Mouse (Mus musculus) intestine, embryonic 14.5 days (tissue): ENCODE data around the gene Tpr. TPM values are rescaled to one million over a fixed set of nuclear protein-coding genes. Genes with fewer than 3 reads are reported as not detected.
A peak's percentile ranks its signal among the peaks of the same experiment; 100 is the strongest.

Source experiments
- ATAC-seq: fragments of 200-750 bp; cut with Nextera tagmentation; replicated peaks from 2 replicates; pipeline ENCODE4 v1.8.0; 2017; ENCODE audit warnings: low read depth, moderate number of reproducible peaks, moderate TSS enrichment, moderate library complexity; ENCODE audit not compliant: low FRiP score, low TSS enrichment
- DNase-seq: peaks from one replicate; pipeline ENCODE4 v3.0.0-alpha.2; 2018; ENCODE audit warnings: low spot score
- H3K27ac ChIP-seq: fragments of 300-500 bp; sonication (generic); 2 replicates; pipeline ENCODE4 v1.5.1; 2014; ENCODE audit warnings: low read depth, mild to moderate bottlenecking, control low read depth
- H3K27me3 ChIP-seq: fragments of 300-500 bp; sonication (generic); replicated peaks from 2 replicates; pipeline ENCODE4 v1.6.1; 2014; ENCODE audit warnings: low read length, control low read depth; ENCODE audit not compliant: control insufficient read depth, insufficient read depth
- H3K36me3 ChIP-seq: fragments of 300-500 bp; sonication (generic); 2 replicates; pipeline ENCODE4 v1.6.1; 2014; ENCODE audit warnings: low read length, control low read depth; ENCODE audit not compliant: control insufficient read depth, insufficient read depth
- H3K4me1 ChIP-seq: fragments of 300-500 bp; sonication (generic); replicated peaks from 2 replicates; pipeline ENCODE4 v1.6.1; 2014; ENCODE audit warnings: low read length, control low read depth, mixed read lengths; ENCODE audit not compliant: control insufficient read depth, insufficient read depth
- H3K4me2 ChIP-seq: fragments of 300-500 bp; sonication (generic); 2 replicates; pipeline ENCODE4 v1.6.1; 2014; ENCODE audit warnings: low read length
- H3K4me3 ChIP-seq: fragments of 300-500 bp; sonication (generic); 2 replicates; pipeline ENCODE4 v1.5.1; 2014; ENCODE audit warnings: low read depth, low read length, control low read depth, mixed read lengths
- H3K9ac ChIP-seq: fragments of 300-500 bp; sonication (generic); 2 replicates; pipeline ENCODE4 v1.6.1; 2014; ENCODE audit warnings: mild to moderate bottlenecking, low read length
- H3K9me3 ChIP-seq: fragments of 300-500 bp; sonication (generic); 2 replicates; pipeline ENCODE4 v1.6.1; 2016; ENCODE audit warnings: low read length, control low read depth; ENCODE audit not compliant: control insufficient read depth
- WGBS: fragments of 180-500 bp; shearing (Covaris S2); extraction: QIAGEN DNeasy Blood & Tissue Kit; methylation state at CpG from one replicate; pipeline ENCODE4 v1.1.7; 2014; 5-methylcytosine and 5-hydroxymethylcytosine counted together
- polyA plus RNA-seq: library from polyadenylated mRNA; unstranded; fragments of >200 nt; fragmentation: Nextera tagmentation; extraction: Ambion mirVana; gene quantifications from 2 replicates; pipeline ENCODE4 v1.2.1, GENCODE M21; 2014

Gene Tpr
- polyA plus RNA-seq = 163 and 166 TPM in 2 replicates

- Histone ChIP-seq H3K9me3 (no peaks in the 10 kb centered on the region), H3K27me3 (no peaks in the 10 kb centered on the region), H3K9ac (peak within 1 kb of the TSS; percentile 90), H3K27ac (peak within 1 kb of the TSS; percentile 89), H3K36me3 (peaks cover 52% of the 10 kb centered on the region), H3K4me3 (peak within 1 kb of the TSS; percentile 84), H3K4me1 (no peaks in the 10 kb centered on the region), H3K4me2 (peak within 1 kb of the TSS; percentile 72)
- ATAC-seq = peak; percentile 98
- WGBS = under 1% methylated on average over 66 of the region's 76 CpGs
- peak; percentile 99 for DNase-seq
Observed at GRCm38 (mm10) chr1:150392638-150393487, at the start of gene Tpr, which contains the start of gene Odr4. Gene Tpr, plus strand, starts transcription at chr1:150392838. Gene Odr4, minus strand, starts transcription at chr1:150393080.

DNA sequence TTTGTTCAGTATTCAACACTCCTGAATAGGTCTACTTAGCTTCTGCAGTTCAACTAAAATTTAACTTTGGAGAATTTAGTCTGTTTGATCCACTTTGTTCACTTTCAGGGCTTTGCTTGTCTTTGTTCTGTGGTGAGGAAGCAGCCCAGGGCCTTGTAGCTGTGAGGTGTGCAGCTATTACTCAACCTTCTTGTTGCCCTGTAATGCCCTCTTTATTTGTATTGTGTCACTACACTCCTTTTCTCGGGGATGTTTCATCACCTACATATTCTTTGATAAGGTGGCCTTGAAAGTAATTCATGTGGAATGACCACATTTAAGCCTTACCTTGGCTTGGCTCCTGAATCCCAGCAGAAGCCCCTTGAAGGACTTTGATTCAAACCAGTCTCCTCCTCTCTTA lies 31.8 kb upstream of the Tpr start:
- no peaks in the 10 kb centered on the region for H3K9me3 ChIP-seq
- H3K27me3 ChIP-seq = no peaks in the 10 kb centered on the region
- no peak overlapping the region for H3K4me2 ChIP-seq
- no peak for ATAC-seq
- H3K4me3 ChIP-seq = no peak overlapping the region
- no peak for DNase-seq
- H3K27ac ChIP-seq = no peak overlapping the region
- 86% methylated on average over 1 of the region's 1 CpGs for WGBS
- no peaks in the 10 kb centered on the region for H3K4me1 ChIP-seq
- H3K36me3 ChIP-seq = peaks cover 32% of the 10 kb centered on the region
- H3K9ac ChIP-seq = no peak overlapping the region

GRCm38 (mm10) chr1:150372895-150373294 lies 19.7 kb upstream of the Tpr start:
- no peak for ATAC-seq
- Histone ChIP-seq H3K9ac (no peak overlapping the region), H3K4me1 (no peaks in the 10 kb centered on the region), H3K9me3 (no peaks in the 10 kb centered on the region), H3K27me3 (no peaks in the 10 kb centered on the region), H3K36me3 (peaks cover 12% of the 10 kb centered on the region; the same call in 1 of the 2 replicates), H3K4me2 (no peak overlapping the region), H3K27ac (no peak overlapping the region), H3K4me3 (no peak overlapping the region)
- no peak for DNase-seq
- 78% methylated on average over 3 of the region's 3 CpGs for WGBS

DNA sequence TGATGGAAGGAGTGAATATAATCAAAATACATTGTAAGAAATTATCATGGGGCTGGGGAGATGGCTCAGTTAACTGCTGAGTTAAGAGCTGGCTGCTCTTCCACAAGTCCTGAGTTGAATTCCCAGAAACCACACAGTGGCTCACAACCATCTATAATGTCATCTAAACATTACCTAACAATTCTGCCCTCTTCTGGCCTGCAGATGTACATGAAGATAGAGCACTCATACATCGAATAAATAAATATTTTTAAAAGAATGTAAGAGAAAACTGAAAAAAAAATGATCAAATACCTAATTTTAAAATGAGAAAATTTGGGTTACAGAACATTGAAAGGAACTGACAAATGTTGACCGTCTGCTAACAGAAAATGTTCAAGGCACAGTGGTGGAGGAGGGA lies 18.4 kb upstream of the Tpr start:
- Histone ChIP-seq H3K27me3 (no peaks in the 10 kb centered on the region), H3K4me1 (no peaks in the 10 kb centered on the region), H3K9me3 (no peaks in the 10 kb centered on the region), H3K27ac (no peak overlapping the region), H3K4me3 (no peak overlapping the region), H3K9ac (no peak overlapping the region), H3K36me3 (peaks cover 18% of the 10 kb centered on the region), H3K4me2 (no peak overlapping the region)
- 87% methylated on average over 2 of the region's 2 CpGs for WGBS
- DNase-seq (no peak), ATAC-seq (no peak)

DNA sequence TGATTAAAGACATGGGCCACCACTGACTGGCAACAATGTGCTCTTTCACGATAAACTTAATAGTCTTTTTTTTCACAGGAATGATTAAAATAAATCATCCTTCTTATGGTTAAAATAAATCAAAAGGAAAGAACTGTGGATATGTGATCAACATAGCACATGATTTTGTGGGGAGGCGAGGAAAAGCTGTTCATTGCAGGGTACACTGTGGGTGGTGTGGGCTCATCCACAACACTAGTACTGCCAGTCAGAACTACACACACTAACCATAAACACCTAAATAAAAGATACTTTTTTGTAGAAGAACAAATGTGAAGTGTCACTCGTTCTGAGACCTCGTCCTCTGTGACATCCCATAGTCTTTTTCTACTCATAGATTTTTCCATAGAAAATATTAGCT lies 8.5 kb upstream of the Tpr start:
- ATAC-seq (no peak), DNase-seq (no peak)

GRCm38 (mm10) chr1:150387572-150387971 lies 5.1 kb upstream of the Tpr start:
- DNase-seq (no peak), ATAC-seq (no peak)
- Histone ChIP-seq H3K4me3 (no peak overlapping the region), H3K4me1 (no peaks in the 10 kb centered on the region), H3K4me2 (no peak overlapping the region), H3K9me3 (no peaks in the 10 kb centered on the region), H3K9ac (no peak overlapping the region), H3K27me3 (no peaks in the 10 kb centered on the region), H3K36me3 (peaks cover 64% of the 10 kb centered on the region), H3K27ac (no peak overlapping the region)
- WGBS = 91% methylated on average over 9 of the region's 9 CpGs

More for the DNA sequence above, 8.5 kb upstream of the Tpr start:
- 95% methylated on average over 4 of the region's 4 CpGs for WGBS
- Histone ChIP-seq H3K27ac (no peak overlapping the region), H3K36me3 (peaks cover 55% of the 10 kb centered on the region), H3K9me3 (no peaks in the 10 kb centered on the region), H3K4me2 (no peak overlapping the region), H3K4me1 (no peaks in the 10 kb centered on the region), H3K27me3 (no peaks in the 10 kb centered on the region), H3K9ac (no peak overlapping the region), H3K4me3 (no peak overlapping the region)

- ATAC-seq (no peak), DNase-seq (no peak)
- Histone ChIP-seq H3K27me3 (no peaks in the 10 kb centered on the region), H3K9ac (no peak overlapping the region), H3K4me1 (no peaks in the 10 kb centered on the region), H3K4me2 (no peak overlapping the region), H3K27ac (no peak overlapping the region), H3K9me3 (no peaks in the 10 kb centered on the region), H3K4me3 (no peak overlapping the region), H3K36me3 (peaks cover 53% of the 10 kb centered on the region)
- 85% methylated on average over 6 of the region's 6 CpGs for WGBS
Observed at GRCm38 (mm10) chr1:150389390-150390129, 3.1 kb upstream of the Tpr start.

GRCm38 (mm10) chr1:150391931-150392637 lies 554 bp upstream of the Tpr start:
- H3K4me1 ChIP-seq = no peaks in the 10 kb centered on the region
- peak overlapping the region; percentile 87 for H3K27ac ChIP-seq
- no peaks in the 10 kb centered on the region for H3K27me3 ChIP-seq
- no peaks in the 10 kb centered on the region for H3K9me3 ChIP-seq
- peaks cover 50% of the 10 kb centered on the region for H3K36me3 ChIP-seq
- WGBS = 20% methylated on average over 11 of the region's 11 CpGs
- peak overlapping the region; percentile 72 for H3K4me2 ChIP-seq
- H3K4me3 ChIP-seq = peak overlapping the region; percentile 84
- DNase-seq (no peak), ATAC-seq (peak; percentile 33)
- peak overlapping the region; percentile 66 for H3K9ac ChIP-seq
